Mouse (Mus musculus): ENCODE results near the gene Mpi.

The Mpi gene

DNA sequence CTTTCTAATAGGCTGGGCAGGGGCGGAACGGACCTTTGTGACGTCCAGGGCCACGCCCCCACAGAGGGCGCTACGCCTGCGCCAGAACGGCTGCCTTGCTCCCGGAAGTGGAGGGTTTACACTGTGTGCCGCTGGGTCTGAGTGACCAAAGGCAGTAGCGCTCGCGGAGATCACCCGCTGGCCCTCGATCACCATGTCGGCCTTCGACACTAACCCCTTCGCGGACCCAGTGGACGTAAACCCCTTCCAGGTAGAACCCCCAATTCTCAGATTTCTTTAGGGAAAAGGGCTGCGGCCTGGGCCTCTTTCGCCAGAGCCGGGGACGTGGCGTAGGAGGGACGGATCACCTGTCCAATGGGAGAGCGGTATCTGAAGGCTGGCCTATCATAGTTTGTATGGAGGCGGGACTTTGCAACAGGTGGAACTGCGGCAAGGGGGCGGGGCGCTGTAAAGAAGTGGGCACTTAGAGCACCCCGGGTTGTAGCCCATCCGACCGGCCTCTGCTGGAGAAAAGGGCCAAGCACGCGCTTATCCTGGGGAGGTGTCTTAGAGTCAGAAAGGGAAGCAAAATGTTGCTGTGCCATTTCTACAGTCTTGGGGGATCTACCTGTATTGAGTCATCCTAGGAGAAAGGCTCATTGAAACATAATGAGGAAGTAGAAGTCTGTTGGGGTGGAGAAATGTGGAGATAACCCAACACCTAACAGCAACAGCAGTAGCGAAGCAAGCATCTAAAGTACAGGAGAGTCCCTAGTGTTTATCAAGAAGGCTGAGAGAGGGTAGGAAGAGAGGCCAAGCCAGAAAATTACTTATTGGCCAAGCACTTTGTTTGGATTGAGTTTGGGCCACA, 8.5 kb upstream of the Mpi start, which contains the start of gene Scamp2:
Scamp2 (plus strand) TSS at position 83 of the 850 bp plus-strand sequence.
- DNase-seq, result peak; percentile 95 to 97

DNA sequence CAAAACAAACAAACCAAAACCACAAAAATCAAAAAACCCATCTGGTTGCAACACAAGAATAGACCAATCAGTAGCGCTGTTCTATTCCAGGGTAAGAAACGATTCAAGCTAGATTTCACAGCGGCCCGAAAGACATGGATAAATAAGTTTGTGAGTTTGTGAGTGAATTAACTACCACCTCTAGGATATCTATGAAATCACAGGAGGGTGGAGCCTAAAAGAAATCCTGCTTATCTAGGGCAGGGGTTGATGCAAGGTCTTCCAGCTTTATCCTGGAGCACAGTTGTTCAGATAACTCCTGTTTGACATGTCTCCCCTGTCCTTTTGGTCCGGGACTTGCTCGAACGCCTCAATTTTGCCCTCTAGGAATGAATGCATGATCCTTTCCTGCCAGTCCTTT, 7.7 kb upstream of the Mpi start:
- no peak for DNase-seq

DNA sequence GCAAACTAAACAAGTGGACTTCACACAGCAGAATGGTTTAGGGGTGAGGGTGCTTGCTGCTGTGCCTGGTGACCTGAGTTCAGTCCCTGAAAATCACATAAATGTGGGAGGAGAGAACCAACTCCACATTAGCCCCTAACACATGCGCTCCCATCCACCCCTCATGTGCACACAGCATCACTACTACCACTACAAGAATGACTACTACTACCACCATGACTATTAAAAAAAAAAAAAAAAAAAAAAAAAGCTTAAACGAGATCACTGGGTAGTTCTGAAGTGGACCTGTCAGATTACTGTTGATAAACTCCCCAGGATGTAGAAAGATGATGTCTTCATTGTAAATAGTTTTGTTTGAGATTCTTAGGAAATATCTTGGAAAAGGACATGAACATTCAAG, 7.0 kb upstream of the Mpi start:
- no peak for DNase-seq

DNA sequence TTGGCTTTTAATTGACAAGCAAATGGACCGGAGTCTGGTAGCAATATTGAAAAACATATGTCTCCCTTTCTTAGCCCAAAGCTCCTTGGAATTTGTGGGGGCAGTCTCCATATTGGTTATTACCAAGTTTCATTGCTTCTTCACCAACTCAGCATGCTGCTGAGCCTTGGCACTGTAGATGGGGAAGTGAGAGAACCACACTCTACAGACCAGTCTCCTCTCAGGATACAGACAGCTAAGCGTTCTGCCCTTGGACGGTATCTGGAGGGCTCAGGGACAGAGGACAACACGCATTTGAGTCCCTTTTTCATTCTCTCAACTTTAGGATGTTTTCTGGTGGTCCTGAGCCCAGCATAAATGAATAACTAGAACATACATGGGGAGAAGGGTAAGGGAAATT, 6.1 kb upstream of the Mpi start:
- DNase-seq, result no peak

- DNase-seq, result no peak
Observed at GRCm38 (mm10) chr9:57557215-57557614, 4.7 kb upstream of the Mpi start.

- no peak for DNase-seq
Observed at GRCm38 (mm10) chr9:57554753-57555152, 2.2 kb upstream of the Mpi start.

DNA sequence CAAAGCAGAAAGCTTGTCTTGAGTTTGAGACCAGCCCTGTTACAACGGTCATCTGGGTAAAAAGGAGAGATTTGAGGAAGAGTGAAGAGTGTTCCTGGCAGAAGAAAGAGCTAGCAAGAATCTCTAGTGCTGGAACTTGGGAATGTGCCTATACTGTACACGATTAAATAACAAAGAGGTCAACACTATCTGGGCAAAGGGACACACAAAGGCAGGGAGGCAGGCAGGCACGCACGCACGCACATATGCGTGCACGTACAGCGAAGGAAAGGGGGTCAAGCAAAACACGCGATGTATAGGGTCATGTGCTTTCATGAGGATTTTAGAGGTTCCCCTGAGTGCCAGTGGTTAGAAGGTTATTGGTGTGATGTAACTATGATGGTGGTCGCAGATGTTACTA, 556 bp upstream of the Mpi start:
- no peak for DNase-seq

DNA sequence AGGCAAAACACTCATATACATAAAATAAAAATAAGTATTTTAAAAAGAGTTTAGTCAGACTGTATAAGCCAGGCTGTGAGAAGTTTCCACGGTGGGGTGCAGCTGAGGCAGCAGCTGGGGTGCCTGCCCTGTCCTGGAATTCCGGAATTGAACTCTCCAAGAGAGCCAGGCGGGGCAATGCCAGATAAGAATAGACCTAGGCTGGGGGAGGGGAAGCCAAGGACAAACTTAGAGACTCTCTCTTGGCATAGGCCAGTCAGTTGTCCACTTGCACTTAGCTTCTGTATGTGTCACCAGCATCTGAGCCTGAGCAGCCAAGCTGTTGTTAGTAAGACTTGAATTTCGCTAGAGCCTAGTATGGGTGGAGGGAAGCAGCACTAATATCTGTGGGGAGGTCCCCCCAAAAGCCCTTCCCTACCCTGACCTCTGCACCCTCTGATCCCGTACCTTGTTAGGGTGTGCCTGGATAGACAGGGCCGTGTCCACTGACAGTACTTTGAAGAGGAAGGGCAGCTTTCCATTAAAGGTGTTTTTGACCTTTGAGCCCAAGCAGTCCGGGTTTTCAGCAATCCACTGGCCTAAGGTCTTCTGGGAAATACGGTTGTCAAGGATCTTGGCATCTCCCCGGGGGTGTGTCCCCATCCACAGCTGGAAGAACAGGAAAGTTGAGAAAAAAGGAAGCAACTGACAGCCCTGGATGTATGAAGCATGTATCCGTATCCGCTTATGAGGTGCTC, 2.3 kb downstream of the Mpi start:
- no peak for DNase-seq

- DNase-seq, result no peak
Observed at GRCm38 (mm10) chr9:57549186-57549585, 3.4 kb downstream of the Mpi start.

GRCm38 (mm10) chr9:57547869-57548268, 4.7 kb downstream of the Mpi start:
- no peak for DNase-seq

- DNase-seq, result no peak
Observed at GRCm38 (mm10) chr9:57547287-57547686, 5.3 kb downstream of the Mpi start.

GRCm38 (mm10) chr9:57543951-57544350, 8.6 kb downstream of the Mpi start:
- no peak for DNase-seq

DNA sequence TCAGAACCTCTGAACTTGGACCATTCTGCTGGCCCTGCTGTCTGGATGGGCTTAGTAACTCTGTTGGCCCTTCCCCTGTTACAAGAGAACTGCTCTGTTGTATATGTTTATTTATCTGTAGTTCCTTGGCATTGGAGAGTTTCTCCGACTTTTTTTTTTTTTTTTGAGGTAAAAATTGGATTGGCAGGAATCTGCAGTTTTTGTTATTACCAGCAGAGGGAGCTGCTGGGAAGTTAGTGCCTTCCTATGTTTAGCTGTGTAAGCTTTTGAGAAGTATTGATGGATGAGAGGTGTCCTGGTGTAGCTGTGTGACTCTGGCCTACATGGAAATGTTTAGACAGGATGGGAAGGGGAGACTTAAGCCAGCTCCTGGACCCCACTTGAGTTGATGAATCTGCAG, 11.3 kb downstream of the Mpi start:
- DNase-seq, result peak; percentile 64 to 70

DNA sequence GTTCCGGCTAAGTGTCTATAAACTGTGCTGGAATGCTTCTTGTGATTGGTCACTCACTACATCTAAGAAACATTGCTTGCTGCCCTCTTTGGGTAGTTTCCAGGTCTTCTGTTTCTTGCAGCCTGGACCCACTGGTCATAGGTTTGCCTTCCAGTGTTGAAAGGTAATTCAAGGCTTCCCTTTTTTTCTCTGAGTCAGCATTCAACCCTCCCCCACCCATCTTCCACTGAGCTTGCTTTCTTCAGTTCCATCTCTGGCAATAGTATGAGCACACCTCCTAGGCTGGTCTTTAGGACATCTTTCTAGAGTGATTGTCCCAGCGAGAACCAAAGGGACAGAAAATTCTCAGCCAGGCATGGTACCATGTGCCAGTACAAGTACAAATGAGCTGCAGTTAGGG, 13.0 kb downstream of the Mpi start:
- no peak for DNase-seq

GRCm38 (mm10) chr9:57537728-57538181, 14.8 kb downstream of the Mpi start:
- no peak for DNase-seq

GRCm38 (mm10) chr9:57537044-57537727, 15.4 kb downstream of the Mpi start, which contains the start of gene Fam219b:
Fam219b (plus strand) TSS chr9:57537528.
- peak; percentile 93 to 96 for DNase-seq

GRCm38 (mm10) chr9:57536362-57536761, 16.2 kb downstream of the Mpi start:
- no peak for DNase-seq

GRCm38 (mm10) chr9:57531946-57532345, 20.6 kb downstream of the Mpi start:
- peak in 1 of 2 experiments; percentile 2 for DNase-seq

DNA sequence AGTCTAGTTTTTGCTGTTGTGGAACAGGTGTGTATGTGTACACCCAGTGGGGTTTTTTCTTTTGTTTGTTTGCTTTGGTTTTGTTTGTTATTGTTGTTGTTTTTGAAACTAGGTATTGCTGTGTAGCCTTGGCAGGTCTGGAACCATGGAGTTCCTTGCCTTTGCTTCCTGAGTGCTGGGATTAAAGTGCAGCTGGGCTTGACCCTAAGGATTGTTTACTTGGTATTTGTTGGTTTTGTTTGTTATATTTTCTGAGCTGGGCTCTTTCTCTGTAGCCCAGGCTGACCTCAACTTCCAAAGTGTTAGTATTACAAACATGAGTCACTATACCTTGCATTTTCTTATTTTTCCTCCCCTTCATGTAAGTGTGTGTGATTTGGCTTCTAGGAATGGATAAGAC, 26.1 kb downstream of the Mpi start:
- DNase-seq, result no peak

DNA sequence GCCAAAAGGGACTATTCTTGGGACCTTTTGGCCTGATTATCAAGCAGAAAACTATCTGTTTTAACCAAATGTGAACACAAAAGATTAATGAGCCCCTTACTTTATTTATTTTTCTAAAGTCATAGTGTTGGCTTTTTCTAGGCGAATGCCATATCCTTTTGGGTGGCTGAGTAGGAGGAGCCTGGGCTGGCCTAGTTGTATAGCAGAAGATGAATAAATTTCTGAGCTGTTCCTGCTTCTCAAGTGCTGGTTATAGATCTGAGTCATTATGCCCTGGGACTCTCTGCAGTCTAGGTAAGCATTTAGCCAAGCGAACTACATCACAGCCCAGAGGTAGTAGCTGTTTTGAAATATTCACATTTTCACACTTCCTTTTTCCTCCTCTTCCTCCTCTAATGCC, 27.0 kb downstream of the Mpi start:
- DNase-seq, result no peak

DNA sequence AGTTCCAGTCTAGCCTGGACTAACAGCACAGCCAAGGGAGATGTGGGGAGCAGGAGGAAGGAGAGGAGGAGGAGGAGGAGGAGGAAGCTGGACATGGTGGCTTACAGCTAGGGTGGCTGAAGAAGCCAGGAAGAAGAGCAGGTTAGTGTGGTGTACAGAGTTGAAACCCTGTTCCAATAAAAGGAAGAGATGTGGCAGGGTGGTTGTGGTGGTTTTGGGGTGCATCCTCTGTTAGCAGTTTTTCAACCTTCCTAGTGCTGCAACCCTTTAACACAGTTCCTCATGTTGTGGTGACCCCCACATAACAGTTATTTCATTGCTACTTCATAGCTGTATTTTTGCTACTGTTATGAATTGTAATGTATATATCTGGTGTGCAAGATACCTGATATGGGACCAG, 28.1 kb downstream of the Mpi start:
- peak in 1 of 2 experiments; percentile 0 for DNase-seq

- DNase-seq, result no peak
Observed at GRCm38 (mm10) chr9:57523754-57524153, 28.8 kb downstream of the Mpi start.

- DNase-seq, result no peak
Observed at GRCm38 (mm10) chr9:57522861-57523246, 29.7 kb downstream of the Mpi start.
